Mouse (Mus musculus) heart, postnatal 0 days (tissue): ENCODE data around the gene Akap8l.

Experiments used
- CTCF ChIP-seq: IDR thresholded peaks from 2 replicates; pipeline ENCODE4 v1.5.1; 2016; ENCODE audit warnings: antibody characterized with exemption, control low read depth, low read depth
- EP300 ChIP-seq: IDR thresholded peaks from 2 replicates; pipeline ENCODE4 v1.6.1; 2016; ENCODE audit warnings: antibody characterized with exemption, low read depth

- TF ChIP-seq EP300 (no peak), CTCF (no peak)
Observed at GRCm38 (mm10) chr17:32277201-32277600, 73.2 kb downstream of the Akap8l start.
